Mouse (Mus musculus): ENCODE data around the gene Bok. TPM values are rescaled to one million over a fixed set of nuclear protein-coding genes. Genes with fewer than 3 reads are reported as not detected.
A peak's percentile ranks its signal among the peaks of the same experiment; 100 is the strongest.

Bok gene
- total RNA-seq, 2 experiments from 2014 or later: 4.5 to 5.5 TPM

- intact Hi-C loops (cut with DNase I): loop anchor here (5.0 kb wide), 1 partner anchor 50 kb away; no protein-coding TSS in a partner anchor
- no peak for DNase-seq
These were observed 1.5 kb downstream of the Bok start for GRCm38 (mm10) chr1:93686961-93687320.

- intact Hi-C loops (cut with DNase I): loop anchor here (5.0 kb wide), 1 partner anchor 51 kb away; no protein-coding TSS in a partner anchor
- DNase-seq: peak; percentile 15 to 46
These were observed 2.7 kb downstream of the Bok start for GRCm38 (mm10) chr1:93688154-93688553.

- no peak for DNase-seq
- intact Hi-C loops (cut with DNase I): loop anchor here (5.0 kb wide), 1 partner anchor 53 kb away; no protein-coding TSS in a partner anchor
These were observed 4.5 kb downstream of the Bok start for GRCm38 (mm10) chr1:93689901-93690496.

- intact Hi-C loops (cut with DNase I): no loop called here
- no peak for DNase-seq
These were observed 5.6 kb downstream of the Bok start for GRCm38 (mm10) chr1:93691106-93691505.

- intact Hi-C loops (cut with DNase I): no loop called here
These were observed 6.4 kb downstream of the Bok start for GRCm38 (mm10) chr1:93691786-93692357.

GRCm38 (mm10) chr1:93692773-93693172 lies 7.3 kb downstream of the Bok start:
- DNase-seq: no peak
- intact Hi-C loops (cut with DNase I): no loop called here

More at GRCm38 (mm10) chr1:93691786-93692357, 6.4 kb downstream of the Bok start:
- no peak for DNase-seq

- intact Hi-C loops (cut with DNase I): no loop called here
- DNase-seq: no peak
These were observed 8.0 kb downstream of the Bok start for GRCm38 (mm10) chr1:93693502-93693901.

GRCm38 (mm10) chr1:93693943-93694342 lies 8.5 kb downstream of the Bok start:
- no peak for DNase-seq
- intact Hi-C loops (cut with DNase I): no loop called here

GRCm38 (mm10) chr1:93694966-93695365 lies 9.5 kb downstream of the Bok start:
- intact Hi-C loops (cut with DNase I): no loop called here
- peak; percentile 79 to 82 for DNase-seq

GRCm38 (mm10) chr1:93697317-93697716 lies 11.9 kb downstream of the Bok start:
- intact Hi-C loops (cut with DNase I): no loop called here

GRCm38 (mm10) chr1:93699159-93699558 lies 13.7 kb downstream of the Bok start:
- intact Hi-C loops (cut with DNase I): no loop called here

More at GRCm38 (mm10) chr1:93697317-93697716, 11.9 kb downstream of the Bok start:
- DNase-seq: no peak

GRCm38 (mm10) chr1:93702106-93702505 lies 16.6 kb downstream of the Bok start:
- intact Hi-C loops (cut with DNase I): no loop called here
- DNase-seq: no peak

More at GRCm38 (mm10) chr1:93699159-93699558, 13.7 kb downstream of the Bok start:
- DNase-seq: no peak

GRCm38 (mm10) chr1:93703472-93704048 lies 18.1 kb downstream of the Bok start:
- no peak for DNase-seq
- intact Hi-C loops (cut with DNase I): no loop called here

- intact Hi-C loops (cut with DNase I): no loop called here
- DNase-seq: no peak
These were observed 18.9 kb downstream of the Bok start for GRCm38 (mm10) chr1:93704341-93704740.

GRCm38 (mm10) chr1:93705389-93705788 lies 19.9 kb downstream of the Bok start:
- intact Hi-C loops (cut with DNase I): no loop called here
- no peak for DNase-seq

GRCm38 (mm10) chr1:93716166-93716565 lies 30.7 kb downstream of the Bok start:
- intact Hi-C loops (cut with DNase I): no loop called here
- no peak for DNase-seq

- no peak for DNase-seq
- intact Hi-C loops (cut with DNase I): no loop called here
These were observed 36.1 kb downstream of the Bok start for GRCm38 (mm10) chr1:93721557-93721956.

GRCm38 (mm10) chr1:93724623-93725022 lies 39.2 kb downstream of the Bok start:
- intact Hi-C loops (cut with DNase I): loop anchor here (5.0 kb wide), 1 partner anchor 212 kb away; the partner anchor contains the start of gene Farp2
- no peak for DNase-seq

GRCm38 (mm10) chr1:93725665-93726064 lies 40.2 kb downstream of the Bok start:
- intact Hi-C loops (cut with DNase I): loop anchor here (1.0 to 5.0 kb wide), 2 partner anchors 57 to 213 kb away; partner anchors contain the start of gene Farp2
- DNase-seq: no peak

GRCm38 (mm10) chr1:93726116-93726515 lies 40.7 kb downstream of the Bok start:
- intact Hi-C loops (cut with DNase I): loop anchor here (1.0 to 5.0 kb wide), 2 partner anchors 58 to 214 kb away; partner anchors contain the start of gene Farp2
- DNase-seq: no peak

GRCm38 (mm10) chr1:93726974-93727373 lies 41.5 kb downstream of the Bok start:
- peak; percentile 66 to 81 for DNase-seq
- intact Hi-C loops (cut with DNase I): loop anchor here (1.0 to 5.0 kb wide), 2 partner anchors 59 to 215 kb away; partner anchors contain the start of gene Farp2

All from heart, postnatal 14 days (tissue).